Mouse (Mus musculus) left cerebral cortex, postnatal 10 days (tissue): ENCODE data around the gene Cd52. TPM values are rescaled to one million over a fixed set of nuclear protein-coding genes. Genes with fewer than 3 reads are reported as not detected.
A peak's percentile ranks its signal among the peaks of the same experiment; 100 is the strongest.

ENCODE experiments used
- DNase-seq, 2 experiments: peaks; one replicate each; pipeline ENCODE4 v3.0.0; 2021 to 2022; ENCODE audit warnings: low spot score in 2 of 2, mixed read lengths in 1 of 2; ENCODE audit errors: extremely low spot score in 1 of 2
- intact Hi-C: fragments of 180-260 bp; cut with DNase I; formaldehyde crosslinking; loops from one replicate; pipeline ENCODE4 v1.15.1; 2025
- total RNA-seq, 2 experiments: library from RNA; stranded (reverse); gene quantifications; 2 replicates each; pipeline ENCODE4 v1.2.3; 2021

The Cd52 gene
- total RNA-seq, 2 experiments from 2014 or later: 1.3 to 1.6 TPM

GRCm38 (mm10) chr4:134120916-134121315 lies 26.0 kb upstream of the Cd52 start:
- intact Hi-C loops: no loop called here
- no peak for DNase-seq

GRCm38 (mm10) chr4:134120192-134120805 lies 25.4 kb upstream of the Cd52 start:
- intact Hi-C loops: no loop called here
- no peak for DNase-seq

- intact Hi-C loops: no loop called here
- DNase-seq: peak in 1 of 2 experiments; percentile 46
These were observed 24.8 kb upstream of the Cd52 start for GRCm38 (mm10) chr4:134119644-134120043.

GRCm38 (mm10) chr4:134119042-134119441 lies 24.2 kb upstream of the Cd52 start:
- intact Hi-C loops: no loop called here

GRCm38 (mm10) chr4:134118126-134118800 lies 23.4 kb upstream of the Cd52 start:
- intact Hi-C loops: no loop called here
- DNase-seq: peak in 1 of 2 experiments; percentile 38

More at GRCm38 (mm10) chr4:134119042-134119441, 24.2 kb upstream of the Cd52 start:
- no peak for DNase-seq

GRCm38 (mm10) chr4:134117012-134117411 lies 22.1 kb upstream of the Cd52 start:
- intact Hi-C loops: no loop called here
- peak in 1 of 2 experiments; percentile 30 for DNase-seq

GRCm38 (mm10) chr4:134116501-134116900 lies 21.6 kb upstream of the Cd52 start:
- intact Hi-C loops: no loop called here
- DNase-seq: no peak

- intact Hi-C loops: no loop called here
- no peak for DNase-seq
These were observed 20.6 kb upstream of the Cd52 start for GRCm38 (mm10) chr4:134115215-134116144.

GRCm38 (mm10) chr4:134114038-134114437 lies 19.2 kb upstream of the Cd52 start:
- DNase-seq: no peak
- intact Hi-C loops: no loop called here

- no peak for DNase-seq
- intact Hi-C loops: no loop called here
These were observed 18.6 kb upstream of the Cd52 start for GRCm38 (mm10) chr4:134113356-134113994.

- intact Hi-C loops: no loop called here
- DNase-seq: no peak
These were observed 17.5 kb upstream of the Cd52 start for GRCm38 (mm10) chr4:134112403-134112802.

- DNase-seq: no peak
- intact Hi-C loops: no loop called here
These were observed 15.8 kb upstream of the Cd52 start for GRCm38 (mm10) chr4:134110653-134111052.

- DNase-seq: no peak
- intact Hi-C loops: no loop called here
These were observed 13.3 kb upstream of the Cd52 start for GRCm38 (mm10) chr4:134108196-134108595.

- no peak for DNase-seq
- intact Hi-C loops: no loop called here
These were observed 12.8 kb upstream of the Cd52 start for GRCm38 (mm10) chr4:134107730-134108129.

GRCm38 (mm10) chr4:134106105-134106504 lies 11.2 kb upstream of the Cd52 start:
- intact Hi-C loops: no loop called here

GRCm38 (mm10) chr4:134102742-134103119 lies 7.8 kb upstream of the Cd52 start:
- intact Hi-C loops: no loop called here
- DNase-seq: no peak

More at GRCm38 (mm10) chr4:134106105-134106504, 11.2 kb upstream of the Cd52 start:
- no peak for DNase-seq

GRCm38 (mm10) chr4:134101979-134102741 lies 7.3 kb upstream of the Cd52 start, which contains the start of gene Ubxn11:
Gene Ubxn11, plus strand, starts transcription at chr4:134102570.
- peak; percentile 91 to 94 for DNase-seq
- intact Hi-C loops: no loop called here

- intact Hi-C loops: no loop called here
- no peak for DNase-seq
These were observed 5.4 kb upstream of the Cd52 start for GRCm38 (mm10) chr4:134100245-134100644.
